Mouse (Mus musculus) midbrain, embryonic 13.5 days (tissue): ENCODE measurements around the gene Ifi202b. TPM values are rescaled to one million over a fixed set of nuclear protein-coding genes. Genes with fewer than 3 reads are reported as not detected.
"Not testable (repeated sequence)": the region's sequence is repeated elsewhere in the genome, so short reads cannot be mapped to it uniquely, and the experiment has no call there.

Source experiments
- ATAC-seq: fragments of 200-750 bp; cut with Nextera tagmentation; 2 replicates; pipeline ENCODE4 v1.8.0; 2017; ENCODE audit warnings: mild to moderate bottlenecking, moderate TSS enrichment, moderate library complexity
- H3K27ac ChIP-seq: fragments of 300-500 bp; sonication (generic); 2 replicates; pipeline ENCODE4 v1.5.1; 2015; ENCODE audit warnings: inconsistent platforms, mild to moderate bottlenecking, moderate library complexity
- H3K27me3 ChIP-seq: fragments of 300-500 bp; sonication (generic); 2 replicates; pipeline ENCODE4 v1.6.1; 2015; ENCODE audit warnings: mild to moderate bottlenecking, inconsistent platforms
- H3K36me3 ChIP-seq: fragments of 300-500 bp; sonication (generic); 2 replicates; pipeline ENCODE4 v1.6.1; 2015; ENCODE audit warnings: mild to moderate bottlenecking, inconsistent platforms
- H3K4me1 ChIP-seq: fragments of 300-500 bp; sonication (generic); replicated peaks from 2 replicates; pipeline ENCODE4 v1.6.1; 2015; ENCODE audit warnings: inconsistent platforms
- H3K4me2 ChIP-seq: fragments of 300-500 bp; sonication (generic); replicated peaks from 2 replicates; pipeline ENCODE4 v1.6.1; 2015; ENCODE audit warnings: moderate library complexity, mild to moderate bottlenecking, inconsistent platforms
- H3K4me3 ChIP-seq: fragments of 300-500 bp; sonication (generic); replicated peaks from 2 replicates; pipeline ENCODE4 v1.5.1; 2015; ENCODE audit warnings: mild to moderate bottlenecking, inconsistent platforms
- H3K9ac ChIP-seq: fragments of 300-500 bp; sonication (generic); replicated peaks from 2 replicates; pipeline ENCODE4 v1.6.1; 2015; ENCODE audit warnings: mild to moderate bottlenecking, inconsistent platforms
- H3K9me3 ChIP-seq: fragments of 300-500 bp; sonication (generic); 2 replicates; pipeline ENCODE4 v1.6.1; 2016; ENCODE audit warnings: mild to moderate bottlenecking, inconsistent platforms
- WGBS: fragments of 180-500 bp; shearing (Covaris S2); methylation state at CpG from one replicate; pipeline ENCODE4 v1.1.7; 2015; 5-methylcytosine and 5-hydroxymethylcytosine counted together
- polyA plus RNA-seq: library from polyadenylated mRNA; unstranded; fragments of >200 nt; fragmentation: Nextera tagmentation; extraction: Ambion mirVana; gene quantifications from 2 replicates; pipeline ENCODE4 v1.2.1, GENCODE M21; 2015

Ifi202b gene
- polyA plus RNA-seq, 1 experiment from 2014 or later: not detected

DNA sequence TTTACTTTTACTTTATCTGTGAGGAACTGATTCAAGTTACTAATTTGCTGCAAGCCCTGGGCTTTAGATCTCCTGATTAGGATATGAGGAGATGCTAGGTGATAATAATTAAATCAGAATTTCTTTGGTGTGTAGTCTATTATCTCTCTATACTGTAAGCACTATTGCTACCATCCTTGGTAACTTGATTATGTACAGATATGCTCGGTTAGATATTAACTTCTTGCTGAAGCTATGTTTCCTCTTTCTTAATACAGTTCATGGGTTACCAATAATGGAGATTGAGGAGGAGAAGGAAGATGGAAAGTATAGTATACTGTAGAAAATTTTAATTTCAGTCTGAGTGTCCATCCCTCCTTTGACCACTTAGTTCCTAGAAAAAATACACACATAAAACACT, 29.0 kb downstream of the Ifi202b start:
- no peak for ATAC-seq
- no peaks in the 10 kb centered on the region for H3K36me3 ChIP-seq
- H3K27me3 ChIP-seq: no peaks in the 10 kb centered on the region
- no peaks in the 10 kb centered on the region for H3K9me3 ChIP-seq
- WGBS: 80% methylated on average over 1 of the region's 1 CpGs
- H3K4me1 ChIP-seq: no peaks in the 10 kb centered on the region
- H3K4me2 ChIP-seq: no peak overlapping the region
- no peak overlapping the region for H3K27ac ChIP-seq
- H3K9ac ChIP-seq: no peak overlapping the region
- H3K4me3 ChIP-seq: no peak overlapping the region

DNA sequence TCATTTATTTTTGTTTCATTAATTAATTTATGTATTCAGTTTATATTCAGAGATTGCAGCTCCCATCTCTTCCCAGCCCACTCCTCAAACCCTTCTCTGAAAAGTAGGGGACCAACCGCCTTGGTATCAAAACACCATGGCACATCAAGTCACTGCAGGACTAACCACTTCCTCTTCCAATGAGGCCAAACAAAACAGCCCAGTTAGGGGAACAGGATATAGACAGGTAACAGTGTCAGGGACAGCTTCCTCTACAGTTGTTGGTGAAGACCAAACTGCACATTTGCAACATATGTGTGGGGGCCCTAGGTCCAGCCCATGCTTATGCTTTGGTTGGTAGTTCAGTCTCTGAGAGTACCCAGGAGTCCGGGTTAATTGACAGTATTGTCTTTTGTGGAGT, 33.5 kb downstream of the Ifi202b start:
- not testable (repeated sequence) for H3K27me3 ChIP-seq, H3K4me3 ChIP-seq, H3K4me1 ChIP-seq, H3K4me2 ChIP-seq, H3K27ac ChIP-seq, H3K36me3 ChIP-seq, H3K9me3 ChIP-seq, H3K9ac ChIP-seq, ATAC-seq
- 91% methylated on average over 2 of the region's 2 CpGs for WGBS

DNA sequence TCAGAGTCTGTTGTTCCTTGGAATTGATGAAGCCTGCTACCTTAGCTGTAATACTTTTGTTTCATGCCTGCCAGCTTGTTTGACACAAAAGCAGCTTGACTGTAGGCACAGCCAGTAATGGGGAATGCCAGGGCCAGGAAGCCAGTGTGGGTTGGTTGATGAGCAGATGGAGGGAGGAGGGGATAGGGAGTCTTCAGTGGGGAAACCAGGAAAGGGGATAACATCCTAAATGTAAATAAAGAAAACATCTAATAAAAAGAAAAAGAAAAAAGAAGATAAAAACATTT, 39.8 kb downstream of the Ifi202b start:
- H3K4me1 ChIP-seq, H3K4me2 ChIP-seq, H3K9ac ChIP-seq, H3K27ac ChIP-seq, H3K4me3 ChIP-seq, ATAC-seq, H3K9me3 ChIP-seq, H3K27me3 ChIP-seq, H3K36me3 ChIP-seq: not testable (repeated sequence)

DNA sequence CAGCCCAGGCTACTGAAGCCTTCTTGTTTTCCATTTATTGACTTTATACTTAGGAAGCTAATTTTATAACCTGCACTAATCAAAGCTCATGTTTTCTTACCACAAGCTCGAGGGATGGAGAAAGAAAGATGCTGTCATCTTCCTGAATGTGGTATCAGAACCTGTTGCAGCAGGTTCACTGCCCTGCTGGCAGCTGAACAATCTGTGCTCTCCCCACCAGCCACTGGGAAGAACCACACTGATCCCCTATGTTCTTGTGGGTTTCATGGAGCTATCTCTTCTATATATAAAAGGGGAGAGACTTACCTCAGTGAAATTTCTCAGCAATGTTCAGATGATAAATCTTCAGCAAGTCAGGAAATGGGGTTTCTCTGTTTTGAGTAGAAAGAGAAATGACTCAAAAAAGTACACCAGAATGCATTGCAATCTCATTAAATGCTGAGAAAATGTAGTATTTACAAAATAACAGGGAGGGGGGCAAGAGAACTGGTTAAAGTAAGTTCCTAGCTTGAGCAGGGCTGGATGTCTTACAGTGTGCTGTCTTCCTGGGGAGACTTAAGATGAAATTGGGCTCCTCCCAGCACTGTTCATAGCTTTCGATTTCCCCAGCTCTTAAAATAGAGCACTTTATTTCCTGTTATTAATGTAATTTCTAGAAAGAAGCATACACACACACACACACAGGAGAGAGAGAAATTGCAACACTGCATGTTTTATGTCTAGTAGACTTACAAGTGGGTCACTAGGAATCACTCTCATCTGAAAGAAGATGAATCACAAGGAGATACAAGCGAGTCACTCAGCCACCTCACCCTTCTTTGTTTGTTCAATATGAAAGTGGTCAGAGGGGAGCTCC, 40.4 kb downstream of the Ifi202b start, which contains the start of the genes Mndal and Ifi203:
TSS of gene Mndal (minus strand) at position 568 of the 856 bp plus-strand sequence.
TSS of gene Ifi203 (minus strand) at position 749 of the 856 bp plus-strand sequence.
- not testable (repeated sequence) for H3K4me2 ChIP-seq, H3K9me3 ChIP-seq, ATAC-seq, H3K9ac ChIP-seq, H3K36me3 ChIP-seq, H3K4me3 ChIP-seq, H3K4me1 ChIP-seq, H3K27me3 ChIP-seq, H3K27ac ChIP-seq
- 79% methylated on average over 3 of the region's 3 CpGs for WGBS

DNA sequence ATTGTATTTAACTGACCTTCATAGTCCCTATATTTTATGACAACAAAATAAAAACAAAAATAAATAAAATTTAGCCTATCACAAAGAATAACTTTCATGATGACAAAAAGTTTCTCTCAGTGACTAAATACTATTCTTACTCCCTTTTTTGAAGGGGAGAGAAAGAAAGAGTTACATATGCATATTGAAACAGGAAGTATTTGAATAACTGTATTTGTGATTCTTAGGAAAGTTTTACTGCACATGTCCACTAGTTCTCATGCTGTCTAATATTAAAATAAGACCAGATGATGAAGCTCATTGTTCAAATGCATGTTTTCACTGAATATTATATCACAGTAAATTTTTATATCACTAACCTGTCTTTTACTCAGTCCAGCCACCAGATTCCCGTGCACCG, 41.0 kb downstream of the Ifi202b start:
- not testable (repeated sequence) for H3K9ac ChIP-seq, H3K27me3 ChIP-seq, H3K4me2 ChIP-seq, ATAC-seq, H3K27ac ChIP-seq, H3K4me3 ChIP-seq, H3K36me3 ChIP-seq, H3K9me3 ChIP-seq, H3K4me1 ChIP-seq
- 93% methylated on average over 2 of the region's 2 CpGs for WGBS

DNA sequence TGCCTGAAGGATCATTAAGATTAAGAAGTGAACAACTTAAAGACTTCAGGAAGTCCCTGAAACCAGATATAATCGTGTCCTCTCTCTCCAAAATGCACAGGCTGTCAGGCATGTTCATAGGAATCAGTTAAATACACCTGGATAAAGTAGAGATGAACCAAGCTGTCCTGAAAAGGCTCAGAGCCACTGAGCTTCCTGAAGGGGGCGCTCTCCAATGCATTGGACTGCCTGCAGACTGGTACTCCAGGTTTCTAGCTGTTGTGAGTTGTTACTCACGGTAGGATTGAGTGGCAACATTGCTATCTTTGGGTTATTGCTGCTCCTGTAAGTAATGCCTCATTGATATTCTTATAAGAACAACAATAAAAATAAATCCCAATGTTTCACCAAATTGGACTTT, 63.3 kb downstream of the Ifi202b start:
- not testable (repeated sequence) for H3K9me3 ChIP-seq, ATAC-seq, H3K9ac ChIP-seq, H3K27ac ChIP-seq, H3K27me3 ChIP-seq, H3K4me3 ChIP-seq, H3K4me1 ChIP-seq, H3K36me3 ChIP-seq, H3K4me2 ChIP-seq
- 69% methylated on average over 3 of the region's 3 CpGs for WGBS

DNA sequence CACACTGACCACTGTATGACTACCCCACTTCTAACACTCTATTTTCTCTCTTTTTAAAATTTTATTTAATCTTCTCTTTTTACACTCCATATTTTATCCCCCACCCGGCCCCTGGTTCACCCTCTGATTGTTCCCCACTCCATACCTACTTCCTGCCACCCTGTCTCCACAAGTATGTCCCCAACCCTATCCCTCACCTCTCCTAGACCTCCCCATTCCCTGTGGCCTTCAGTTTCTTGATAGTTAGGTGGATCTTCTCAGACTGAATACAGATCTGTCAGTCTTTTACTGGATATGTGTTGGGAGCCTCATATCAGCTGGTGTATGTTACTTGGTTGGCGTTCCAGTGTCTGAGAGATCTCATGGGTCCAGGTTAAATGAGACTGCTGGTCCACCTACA, 68.0 kb downstream of the Ifi202b start:
- ATAC-seq: no peak
- no peaks in the 10 kb centered on the region for H3K4me1 ChIP-seq
- no peak overlapping the region for H3K27ac ChIP-seq
- no peak overlapping the region for H3K9ac ChIP-seq
- H3K36me3 ChIP-seq: no peaks in the 10 kb centered on the region
- H3K27me3 ChIP-seq: no peaks in the 10 kb centered on the region
- WGBS: 85% methylated on average over 2 of the region's 2 CpGs
- no peaks in the 10 kb centered on the region for H3K9me3 ChIP-seq
- H3K4me2 ChIP-seq: no peak overlapping the region
- no peak overlapping the region for H3K4me3 ChIP-seq

DNA sequence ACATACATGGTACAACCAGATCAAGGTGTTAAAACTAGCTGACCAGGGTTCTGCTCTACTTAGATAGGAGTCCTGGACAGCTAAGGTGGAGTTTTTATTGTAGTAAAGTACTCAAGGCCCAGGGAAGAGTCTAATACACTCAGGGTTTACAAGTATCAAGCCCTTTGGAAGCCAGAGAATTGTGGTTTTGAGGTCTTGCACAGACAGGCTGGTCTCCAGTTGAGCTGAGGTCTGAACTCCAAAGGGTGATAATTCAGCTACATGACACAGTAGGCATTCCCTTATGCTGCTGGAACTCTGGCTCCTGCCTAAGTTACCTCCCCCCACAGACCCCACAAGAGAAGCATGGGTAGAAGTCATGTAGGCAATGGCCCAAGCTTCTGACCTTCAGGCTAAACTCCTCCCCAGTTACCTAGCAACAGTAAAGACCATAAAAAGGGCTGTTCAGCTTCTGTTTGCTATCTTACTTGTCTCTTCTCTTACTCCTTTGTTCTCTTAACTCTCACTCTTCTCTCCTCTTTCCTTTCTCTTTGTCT, 69.2 kb downstream of the Ifi202b start:
- not testable (repeated sequence) for H3K36me3 ChIP-seq, ATAC-seq

More for the DNA sequence above, 69.2 kb downstream of the Ifi202b start:
- H3K9ac ChIP-seq, H3K4me2 ChIP-seq, H3K27me3 ChIP-seq, H3K4me1 ChIP-seq, H3K9me3 ChIP-seq, H3K27ac ChIP-seq, H3K4me3 ChIP-seq: not testable (repeated sequence)

Other genes starting within 250 kb of the Ifi202b start
- gene Ifi207, start 241.0 kb downstream of the Ifi202b start, polyA plus RNA-seq: 0.23 and 0.51 TPM in 2 replicates
- 0.62 and 0.77 TPM in 2 replicates for gene Ifi204, start 215.8 kb downstream of the Ifi202b start, polyA plus RNA-seq
- 0.24 and 0.32 TPM in 2 replicates for gene Ifi211, start 69.7 kb downstream of the Ifi202b start, polyA plus RNA-seq
- 0.48 and 0.99 TPM in 2 replicates for gene Mndal, start 40.3 kb downstream of the Ifi202b start, polyA plus RNA-seq
- gene Ifi203, start 40.1 kb downstream of the Ifi202b start, polyA plus RNA-seq: 0.15 and 0.18 TPM in 2 replicates
- not detected in 2 replicates for gene Ifi205, start 49.1 kb upstream of the Ifi202b start, polyA plus RNA-seq
- not detected in 2 replicates for gene Olfr433, start 58.0 kb upstream of the Ifi202b start, polyA plus RNA-seq
- not detected in 2 replicates for gene Olfr432, start 66.5 kb upstream of the Ifi202b start, polyA plus RNA-seq
- not detected in 2 replicates for gene Olfr430, start 83.9 kb upstream of the Ifi202b start, polyA plus RNA-seq
- not detected in 2 replicates for gene Olfr429, start 101.6 kb upstream of the Ifi202b start, polyA plus RNA-seq
- not detected in 2 replicates for gene Olfr427, start 114.1 kb upstream of the Ifi202b start, polyA plus RNA-seq
- gene Olfr231, start 138.4 kb upstream of the Ifi202b start, polyA plus RNA-seq: not detected in 2 replicates
- gene Olfr424, start 148.8 kb upstream of the Ifi202b start, polyA plus RNA-seq: not detected in 2 replicates
- gene Olfr420, start 172.9 kb upstream of the Ifi202b start, polyA plus RNA-seq: not detected in 2 replicates
- gene Spta1, start 190.0 kb upstream of the Ifi202b start, polyA plus RNA-seq: 0.12 TPM in 2 replicates